Mouse (Mus musculus) liver, postnatal 0 days (tissue): ENCODE data around the gene Snx5. TPM values are rescaled to one million over a fixed set of nuclear protein-coding genes. Genes with fewer than 3 reads are reported as not detected.
A peak's percentile ranks its signal among the peaks of the same experiment; 100 is the strongest.

Source experiments
- ATAC-seq: fragments of 200-750 bp; cut with Nextera tagmentation; 2 replicates; pipeline ENCODE4 v1.8.0; 2017; ENCODE audit warnings: mild to moderate bottlenecking, moderate library complexity
- DNase-seq: peaks from one replicate; pipeline ENCODE4 v3.0.0-alpha.2; 2016
- H3K27ac ChIP-seq: fragments of 300-500 bp; sonication (generic); 2 replicates; pipeline ENCODE4 v1.5.1; 2014; ENCODE audit warnings: antibody characterized with exemption, moderate library complexity, mild to moderate bottlenecking, low read depth
- H3K27me3 ChIP-seq: fragments of 300-500 bp; sonication (generic); 2 replicates; pipeline ENCODE4 v1.6.1; 2014; ENCODE audit warnings: low read length, control low read depth, mixed read lengths; ENCODE audit not compliant: insufficient read depth
- H3K36me3 ChIP-seq: fragments of 300-500 bp; sonication (generic); replicated peaks from 2 replicates; pipeline ENCODE4 v1.6.1; 2014; ENCODE audit warnings: mild to moderate bottlenecking, control low read depth, low read length, moderate library complexity, mixed read lengths; ENCODE audit not compliant: insufficient read depth
- H3K4me1 ChIP-seq: fragments of 300-500 bp; sonication (generic); 2 replicates; pipeline ENCODE4 v1.6.1; 2014; ENCODE audit warnings: antibody characterized with exemption, mild to moderate bottlenecking, control low read depth; ENCODE audit not compliant: insufficient read depth
- H3K4me2 ChIP-seq: fragments of 300-500 bp; sonication (generic); 2 replicates; pipeline ENCODE4 v1.6.1; 2014; ENCODE audit warnings: low read depth, mild to moderate bottlenecking, low read length, moderate library complexity, mixed read lengths
- H3K4me3 ChIP-seq: fragments of 300-500 bp; sonication (generic); 2 replicates; pipeline ENCODE4 v1.5.1; 2014; ENCODE audit warnings: low read depth, low read length
- H3K9ac ChIP-seq: fragments of 300-500 bp; sonication (generic); replicated peaks from 2 replicates; pipeline ENCODE4 v1.6.1; 2014; ENCODE audit warnings: mild to moderate bottlenecking, moderate library complexity
- H3K9me3 ChIP-seq: fragments of 300-500 bp; sonication (generic); 2 replicates; pipeline ENCODE4 v1.6.1; 2016; ENCODE audit warnings: mild to moderate bottlenecking, control low read depth, low read length, mixed read lengths
- CTCF ChIP-seq: sonication (generic); IDR thresholded peaks from 2 replicates; pipeline ENCODE4 v1.5.1; 2016; ENCODE audit warnings: antibody characterized with exemption, low read depth
- EP300 ChIP-seq: IDR thresholded peaks from 2 replicates; pipeline ENCODE4 v1.6.1; 2016; ENCODE audit warnings: antibody characterized with exemption, low read depth, mild to moderate bottlenecking
- WGBS: fragments of 180-500 bp; shearing (Covaris S2); extraction: QIAGEN DNeasy Blood & Tissue Kit; methylation state at CpG from one replicate; pipeline ENCODE4 v1.1.7; 2014; ENCODE audit not compliant: insufficient replicate concordance; 5-methylcytosine and 5-hydroxymethylcytosine counted together
- polyA plus RNA-seq: library from polyadenylated mRNA; unstranded; fragments of >200 nt; fragmentation: Nextera tagmentation; extraction: Ambion mirVana; gene quantifications from 2 replicates; pipeline ENCODE4 v1.2.1, GENCODE M21; 2015

Gene Snx5
- polyA plus RNA-seq, 1 experiment from 2014 or later, result 47.9 TPM

DNA sequence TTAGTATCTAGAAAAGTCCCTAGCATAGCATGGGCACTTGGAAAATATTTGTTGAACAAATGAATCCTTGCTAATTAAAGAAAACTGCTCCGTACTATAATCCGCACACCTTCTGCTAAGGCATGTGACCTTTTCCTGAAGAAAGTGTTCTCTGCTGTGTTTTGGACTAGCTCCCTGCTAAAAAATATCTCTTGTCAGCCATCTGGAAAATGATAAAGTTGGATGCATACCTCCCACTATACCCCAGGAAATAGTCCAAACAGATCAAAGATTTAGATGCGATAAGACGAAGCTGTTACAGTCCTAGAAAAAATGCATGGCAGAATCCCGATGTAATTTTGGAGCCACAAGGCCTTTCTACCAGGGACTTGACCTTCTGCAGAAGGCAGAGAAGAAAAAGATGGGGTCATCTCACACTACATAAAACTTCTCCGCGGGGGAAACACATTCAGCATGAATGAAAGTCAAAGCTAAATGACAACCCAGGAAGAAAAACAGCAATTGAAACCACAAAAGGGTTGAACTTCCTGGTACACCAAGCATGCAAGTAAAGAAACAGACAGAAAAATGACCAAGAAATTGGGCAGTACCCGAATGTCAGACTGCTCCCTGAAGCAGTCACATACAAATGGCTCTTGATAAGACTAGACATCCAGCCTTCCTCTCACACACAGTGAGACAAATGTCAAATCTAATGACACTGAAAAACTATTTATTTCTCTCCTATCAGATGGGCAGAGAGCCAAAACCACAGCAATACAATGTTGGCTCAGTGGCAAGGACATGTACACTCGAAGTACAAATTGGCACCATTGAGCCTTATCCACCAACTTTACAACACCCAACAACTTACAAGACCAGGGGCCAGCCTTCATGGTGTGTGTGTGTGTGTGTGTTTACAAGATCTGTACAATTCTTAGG lies 29.3 kb upstream of the Snx5 start:
- H3K4me2 ChIP-seq, result peak overlapping the region; percentile 11; the same call in 1 of the 2 replicates
- ATAC-seq, result peak; percentile 57
- 50% methylated on average over 9 of the region's 9 CpGs for WGBS

GRCm38 (mm10) chr2:144295145-144295735 lies 24.5 kb upstream of the Snx5 start:
- no peak for ATAC-seq
- H3K36me3 ChIP-seq, result no peaks in the 10 kb centered on the region
- H3K27me3 ChIP-seq, result no peaks in the 10 kb centered on the region
- TF ChIP-seq EP300 (no peak), CTCF (no peak)
- DNase-seq, result no peak
- no peak overlapping the region for H3K9ac ChIP-seq
- H3K4me3 ChIP-seq, result no peak overlapping the region
- H3K9me3 ChIP-seq, result no peaks in the 10 kb centered on the region
- peaks cover 7% of the 10 kb centered on the region for H3K4me1 ChIP-seq
- H3K4me2 ChIP-seq, result no peak overlapping the region
- H3K27ac ChIP-seq, result 0 out of 2 replicates have a peak overlapping the region, but pooled peaks have one; percentile 16
- 46% methylated on average over 9 of the region's 9 CpGs for whole genome bisulfite sequencing

More for the DNA sequence above, 29.3 kb upstream of the Snx5 start:
- TF ChIP-seq EP300 (no peak), CTCF (no peak)
- Histone ChIP-seq H3K9me3 (no peaks in the 10 kb centered on the region), H3K27ac (peak overlapping the region; percentile 22; the same call in 1 of the 2 replicates), H3K4me3 (no peak overlapping the region), H3K27me3 (no peaks in the 10 kb centered on the region), H3K36me3 (no peaks in the 10 kb centered on the region), H3K4me1 (peaks cover 16% of the 10 kb centered on the region), H3K9ac (no peak overlapping the region; the same call in 1 of the 2 replicates)
- DNase-seq, result no peak

DNA sequence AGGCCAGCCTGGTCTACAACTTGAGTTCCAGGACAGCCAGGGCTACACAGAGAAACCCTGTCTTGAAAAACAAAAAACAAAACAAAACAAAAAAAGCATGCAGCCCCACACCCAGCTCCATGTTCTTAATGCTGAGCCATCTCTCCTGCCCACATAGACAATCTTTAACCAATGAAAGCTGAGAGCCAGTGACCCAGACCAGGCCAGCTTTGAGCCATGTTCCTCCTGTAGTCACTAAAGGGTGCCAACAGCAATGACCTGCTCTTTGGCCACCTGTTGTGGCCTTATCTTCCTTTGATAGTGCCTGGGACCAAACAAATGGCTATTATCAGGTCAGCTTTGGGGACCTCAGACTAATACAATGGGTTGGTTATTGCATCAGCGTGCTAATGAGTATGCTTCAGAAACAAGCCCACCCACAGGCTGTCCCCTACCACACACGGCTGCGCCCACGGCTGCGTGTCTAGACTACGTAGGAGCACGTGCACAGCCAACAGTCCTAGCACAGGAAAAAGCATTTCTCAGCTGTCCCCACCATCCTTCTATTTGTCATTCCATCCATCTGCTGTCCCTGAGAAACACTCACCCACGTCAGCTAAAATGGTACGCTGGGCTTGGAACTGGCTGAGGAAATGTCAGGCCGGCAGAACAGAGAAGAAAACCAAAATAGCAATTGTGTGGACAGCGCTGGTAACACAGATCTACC lies 21.0 kb upstream of the Snx5 start:
- ATAC-seq (no peak), DNase-seq (no peak)
- no peaks in the 10 kb centered on the region for H3K27me3 ChIP-seq
- H3K9me3 ChIP-seq, result no peaks in the 10 kb centered on the region
- no peaks in the 10 kb centered on the region for H3K36me3 ChIP-seq
- no peak for TF ChIP-seq CTCF
- 0 out of 2 replicates have a peak, but pooled peaks cover 4% of the 10 kb centered on the region for H3K4me1 ChIP-seq
- no peak overlapping the region for H3K9ac ChIP-seq
- H3K27ac ChIP-seq, result no peak overlapping the region
- no peak overlapping the region for H3K4me2 ChIP-seq
- 81% methylated on average over 11 of the region's 11 CpGs for WGBS
- H3K4me3 ChIP-seq, result no peak overlapping the region

DNA sequence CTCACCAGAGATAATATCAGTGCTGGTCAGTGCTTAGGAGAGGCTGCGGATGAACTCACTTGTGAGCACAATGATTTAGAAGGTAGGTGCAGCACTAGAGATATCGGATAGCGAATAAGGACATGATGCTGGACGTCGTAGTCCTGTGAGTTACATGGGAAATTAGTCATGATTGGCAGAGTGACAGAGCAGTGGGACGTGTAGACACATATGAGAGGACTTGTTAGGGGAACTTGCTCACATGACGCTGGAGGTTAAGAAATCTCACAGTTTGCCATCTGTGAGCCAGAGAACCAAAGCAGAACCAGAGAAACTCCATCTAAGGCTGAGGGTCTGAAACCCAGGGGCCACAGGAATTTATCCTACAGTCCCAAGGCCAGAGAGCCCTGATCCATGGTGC lies 19.6 kb upstream of the Snx5 start:
- TF ChIP-seq EP300 (no peak), CTCF (no peak)
- Histone ChIP-seq H3K4me2 (no peak overlapping the region), H3K9ac (no peak overlapping the region), H3K36me3 (no peaks in the 10 kb centered on the region), H3K9me3 (no peaks in the 10 kb centered on the region), H3K27ac (no peak overlapping the region), H3K27me3 (no peaks in the 10 kb centered on the region), H3K4me3 (no peak overlapping the region), H3K4me1 (0 out of 2 replicates have a peak, but pooled peaks cover under 1% of the 10 kb centered on the region)
- DNase-seq, result no peak
- no peak for ATAC-seq
- WGBS, result 71% methylated on average over 7 of the region's 7 CpGs

DNA sequence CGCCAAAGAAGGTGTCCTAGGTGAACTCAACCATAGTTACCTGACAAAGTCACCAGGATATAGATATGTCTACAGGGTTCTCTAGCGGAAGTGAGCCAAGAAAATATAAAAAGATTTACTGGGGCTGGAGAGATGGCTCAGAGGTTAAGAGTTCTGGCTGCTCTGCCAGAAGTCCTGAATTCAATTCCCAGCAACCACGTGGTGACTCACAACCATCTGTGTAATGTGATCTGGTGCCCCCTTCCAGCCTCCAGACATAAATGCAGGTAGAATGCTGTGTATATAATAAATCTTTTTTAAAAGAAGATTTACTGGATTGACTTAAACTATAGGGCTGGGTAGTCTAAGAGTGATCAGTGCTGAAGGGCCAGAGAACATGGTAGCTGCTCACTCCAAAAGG lies 10.7 kb upstream of the Snx5 start:
- H3K27ac ChIP-seq, result no peak overlapping the region
- DNase-seq (no peak), ATAC-seq (no peak)
- H3K27me3 ChIP-seq, result no peaks in the 10 kb centered on the region
- no peak overlapping the region for H3K4me2 ChIP-seq
- WGBS, result 74% methylated on average over 3 of the region's 3 CpGs
- H3K4me3 ChIP-seq, result no peak overlapping the region
- H3K9ac ChIP-seq, result no peak overlapping the region
- peaks cover 19% of the 10 kb centered on the region for H3K4me1 ChIP-seq
- TF ChIP-seq EP300 (no peak), CTCF (no peak)
- H3K36me3 ChIP-seq, result 0 out of 2 replicates have a peak, but pooled peaks cover 2% of the 10 kb centered on the region
- H3K9me3 ChIP-seq, result no peaks in the 10 kb centered on the region

DNA sequence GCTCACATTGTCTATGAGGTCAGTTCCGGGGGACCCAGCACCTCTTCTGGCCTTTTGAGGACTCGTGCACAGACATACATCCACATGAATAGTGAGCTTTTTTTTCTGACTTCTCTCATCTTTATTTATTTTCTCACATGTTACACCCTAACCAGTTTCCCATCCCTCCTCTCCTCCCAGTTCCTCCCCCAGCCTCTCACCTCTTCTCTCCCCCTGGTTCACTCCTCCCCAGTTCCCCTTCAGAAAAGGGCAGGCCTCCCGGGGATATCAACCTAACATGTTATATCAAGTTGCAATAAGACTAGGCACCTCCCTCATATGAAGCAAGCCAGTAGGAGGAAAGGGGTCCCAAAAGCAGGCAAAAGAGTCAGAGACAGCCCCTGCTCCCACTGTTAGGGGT lies 9.9 kb upstream of the Snx5 start:
- DNase-seq, result no peak
- no peak for ATAC-seq
- H3K4me2 ChIP-seq, result no peak overlapping the region
- whole genome bisulfite sequencing, result 64% methylated on average over 3 of the region's 3 CpGs
- no peaks in the 10 kb centered on the region for H3K9me3 ChIP-seq
- H3K27me3 ChIP-seq, result no peaks in the 10 kb centered on the region
- H3K36me3 ChIP-seq, result 0 out of 2 replicates have a peak, but pooled peaks cover 4% of the 10 kb centered on the region
- peak overlapping the region; percentile 66; the same call in 1 of the 2 replicates for H3K27ac ChIP-seq
- no peak overlapping the region for H3K9ac ChIP-seq
- peaks cover 19% of the 10 kb centered on the region for H3K4me1 ChIP-seq
- no peak overlapping the region for H3K4me3 ChIP-seq
- TF ChIP-seq CTCF (no peak), EP300 (no peak)
